Mouse (Mus musculus) CH12.LX (cell line): ENCODE data around the gene Vps11.

Source experiments
- BHLHE40 ChIP-seq: IDR thresholded peaks from 2 replicates; pipeline ENCODE4 v1.6.1; 2011; ENCODE audit warnings: mild to moderate bottlenecking, low read depth, low read length, improper control_type of control experiment
- CHD1 ChIP-seq: IDR thresholded peaks from 2 replicates; pipeline ENCODE4 v1.6.1; 2012; ENCODE audit warnings: low read depth, low read length, improper control_type of control experiment, inconsistent platforms
- CTCF ChIP-seq, 2 experiments: IDR thresholded peaks in 1 of 2; conservative IDR thresholded peaks in 1 of 2; 2 replicates each; pipeline ENCODE4 v1.5.1; 2011 to 2012; ENCODE audit warnings: low read depth in 2 of 2, low read length in 2 of 2, improper control_type of control experiment in 1 of 2, inconsistent platforms in 1 of 2, mild to moderate bottlenecking in 1 of 2, moderate library complexity in 1 of 2
- EP300 ChIP-seq: IDR thresholded peaks from 2 replicates; pipeline ENCODE4 v1.6.1; 2011; ENCODE audit warnings: low read length, improper control_type of control experiment
- HCFC1 ChIP-seq: IDR thresholded peaks from 2 replicates; pipeline ENCODE4 v1.6.1; 2012; ENCODE audit warnings: low read depth, mild to moderate bottlenecking, inconsistent platforms, low read length, improper control_type of control experiment
- MAFK ChIP-seq: IDR thresholded peaks from 2 replicates; pipeline ENCODE4 v1.6.1; 2011; ENCODE audit warnings: low read length, improper control_type of control experiment; ENCODE audit not compliant: insufficient replicate concordance
- MAX ChIP-seq: IDR thresholded peaks from 2 replicates; pipeline ENCODE4 v1.6.1; 2011; ENCODE audit warnings: low read length, improper control_type of control experiment
- POLR2A ChIP-seq: IDR thresholded peaks from 2 replicates; pipeline ENCODE4 v1.6.1; 2011; ENCODE audit warnings: low read depth, mild to moderate bottlenecking, improper control_type of control experiment, low read length
- RAD21 ChIP-seq: IDR thresholded peaks from 2 replicates; pipeline ENCODE4 v1.6.1; 2011; ENCODE audit warnings: low read depth, mild to moderate bottlenecking, low read length, improper control_type of control experiment, moderate library complexity
- SIN3A ChIP-seq: IDR thresholded peaks from 2 replicates; pipeline ENCODE4 v1.6.1; 2012; ENCODE audit warnings: low read length, improper control_type of control experiment, inconsistent platforms
- TCF12 ChIP-seq: IDR thresholded peaks from 2 replicates; pipeline ENCODE4 v1.6.1; 2014; ENCODE audit warnings: low read depth, mild to moderate bottlenecking, inconsistent platforms, low read length, improper control_type of control experiment
- UBTF ChIP-seq: IDR thresholded peaks from 2 replicates; pipeline ENCODE4 v1.6.1; 2012; ENCODE audit warnings: low read depth, mild to moderate bottlenecking, inconsistent platforms, low read length, improper control_type of control experiment, moderate library complexity
- ZNF384 ChIP-seq: IDR thresholded peaks from 2 replicates; pipeline ENCODE4 v1.6.1; 2012; ENCODE audit warnings: low read depth, low read length, improper control_type of control experiment, inconsistent platforms

DNA sequence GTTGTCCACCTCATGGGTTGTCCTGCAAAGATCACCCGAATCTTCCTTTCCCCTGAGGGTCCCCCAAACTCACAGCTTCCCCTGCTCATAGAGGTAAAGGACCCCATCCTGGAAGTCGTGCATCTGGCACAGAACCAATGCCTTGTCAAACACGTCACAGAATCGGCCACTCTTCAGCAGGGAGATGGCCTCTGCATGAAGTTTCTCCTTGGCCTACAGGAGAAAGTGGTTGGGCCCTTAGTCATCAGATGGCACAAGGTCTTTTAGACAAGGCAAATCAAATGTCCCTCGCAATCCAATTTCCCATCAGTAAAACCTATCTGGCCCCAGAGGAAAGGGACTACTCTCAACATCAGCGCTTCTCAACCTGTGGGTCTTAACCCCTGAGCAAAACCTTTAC, 8.3 kb downstream of the Vps11 start:
- TF ChIP-seq RAD21: no peak
- no peak for TF ChIP-seq POLR2A
- no peak for TF ChIP-seq ZNF384
- TF ChIP-seq EP300: no peak
- TF ChIP-seq BHLHE40: no peak
- no peak for TF ChIP-seq CTCF (conservative IDR thresholded peaks at IDR 0.05 in 1 of 2, IDR thresholded peaks at IDR 0.05 in 1 of 2; ENCODE audit: low read depth in 2 of 2, low read length in 2 of 2)
- no peak for TF ChIP-seq MAX
- no peak for TF ChIP-seq HCFC1
- TF ChIP-seq SIN3A: no peak
- no peak for TF ChIP-seq MAFK
- no peak for TF ChIP-seq UBTF
- no peak for TF ChIP-seq CHD1
- TF ChIP-seq TCF12: no peak
